Mouse (Mus musculus) embryonic facial prominence, embryonic 14.5 days (tissue): ENCODE results near the gene Slc9b1. TPM values are rescaled to one million over a fixed set of nuclear protein-coding genes. Genes with fewer than 3 reads are reported as not detected.

Source experiments
- ATAC-seq: fragments of 200-750 bp; cut with Nextera tagmentation; 2 replicates; pipeline ENCODE4 v1.8.0; 2017; ENCODE audit warnings: low read depth, moderate number of reproducible peaks, moderate TSS enrichment
- DNase-seq: peaks from one replicate; pipeline ENCODE4 v3.0.0-alpha.2; 2015; ENCODE audit warnings: low spot score
- H3K27ac ChIP-seq: fragments of 300-500 bp; sonication (generic); replicated peaks from 2 replicates; pipeline ENCODE4 v1.5.1; 2014; ENCODE audit warnings: low read depth, mild to moderate bottlenecking, low read length, moderate library complexity
- H3K27me3 ChIP-seq: fragments of 300-500 bp; sonication (generic); replicated peaks from 2 replicates; pipeline ENCODE4 v1.6.1; 2014; ENCODE audit warnings: low read length; ENCODE audit not compliant: control insufficient read depth, insufficient read depth
- H3K36me3 ChIP-seq: fragments of 300-500 bp; sonication (generic); 2 replicates; pipeline ENCODE4 v1.6.1; 2014; ENCODE audit warnings: low read length, mixed read lengths; ENCODE audit not compliant: control insufficient read depth, insufficient read depth
- H3K4me1 ChIP-seq: fragments of 300-500 bp; sonication (generic); 2 replicates; pipeline ENCODE4 v1.6.1; 2014; ENCODE audit warnings: antibody characterized with exemption, low read length; ENCODE audit not compliant: control insufficient read depth, insufficient read depth
- H3K4me2 ChIP-seq: fragments of 300-500 bp; sonication (generic); 2 replicates; pipeline ENCODE4 v1.6.1; 2014; ENCODE audit warnings: low read depth, mild to moderate bottlenecking, low read length, moderate library complexity, mixed read lengths
- H3K4me3 ChIP-seq: fragments of 300-500 bp; sonication (generic); 2 replicates; pipeline ENCODE4 v1.5.1; 2014; ENCODE audit warnings: low read depth, mild to moderate bottlenecking, low read length
- H3K9ac ChIP-seq: fragments of 300-500 bp; sonication (generic); 2 replicates; pipeline ENCODE4 v1.6.1; 2014; ENCODE audit warnings: low read depth, mild to moderate bottlenecking, low read length, moderate library complexity, mixed read lengths
- H3K9me3 ChIP-seq: fragments of 300-500 bp; sonication (generic); 2 replicates; pipeline ENCODE4 v1.6.1; 2016; ENCODE audit warnings: low read length; ENCODE audit not compliant: control insufficient read depth
- WGBS: fragments of 180-500 bp; shearing (Covaris S2); extraction: QIAGEN DNeasy Blood & Tissue Kit; methylation state at CpG from one replicate; pipeline ENCODE4 v1.1.7; 2014; 5-methylcytosine and 5-hydroxymethylcytosine counted together
- polyA plus RNA-seq: library from polyadenylated mRNA; unstranded; fragments of >200 nt; fragmentation: Nextera tagmentation; extraction: Ambion mirVana; gene quantifications from 2 replicates; pipeline ENCODE4 v1.2.1, GENCODE M21; 2014

The Slc9b1 gene
- polyA plus RNA-seq, 1 experiment from 2014 or later: 0.22 TPM

DNA sequence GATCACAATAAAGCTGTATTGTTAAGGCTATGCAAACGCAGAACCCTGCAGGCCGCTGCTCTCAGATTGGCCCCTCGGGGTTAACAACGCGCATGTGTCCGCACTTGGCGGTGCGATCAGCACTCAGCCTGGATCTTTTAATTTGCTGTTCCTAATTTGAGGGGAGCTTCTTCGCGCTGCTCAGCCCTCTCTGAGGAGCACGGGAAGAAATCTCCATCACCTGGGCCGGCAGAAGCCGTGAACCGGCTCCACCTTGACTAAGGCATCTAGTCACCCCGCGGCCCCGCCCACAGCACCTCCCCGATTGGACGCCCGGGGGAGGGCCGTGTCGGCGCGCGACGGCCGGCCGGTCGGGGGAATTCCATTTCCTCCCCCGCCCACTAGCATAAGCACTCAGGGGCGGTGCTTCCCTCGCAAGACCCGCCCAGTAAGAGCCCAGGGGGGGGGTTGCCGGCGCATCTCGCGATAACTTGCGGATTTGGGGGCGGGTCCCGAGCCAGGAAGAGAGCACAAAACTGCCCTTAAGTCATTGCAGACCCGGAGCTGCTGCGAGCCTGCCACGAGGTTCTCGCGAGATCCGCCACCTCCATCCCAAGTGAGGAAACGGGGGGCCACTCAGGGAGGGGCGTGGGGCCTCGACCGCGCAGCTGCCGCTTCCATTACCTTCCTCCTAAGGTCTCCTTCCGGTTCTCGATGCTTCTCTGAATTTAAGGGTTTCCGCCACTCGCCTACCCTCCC lies 90.1 kb downstream of the Slc9b1 start, which contains the start of gene Ube2d3:
TSS of gene Ube2d3 (plus strand) at position 392 of the 738 bp plus-strand sequence.
- Histone ChIP-seq H3K4me2 (peak within 1 kb of the TSS; percentile 96), H3K4me1 (peaks cover 15% of the 10 kb centered on the region; the same call in 1 of the 2 replicates), H3K27ac (peak within 1 kb of the TSS; percentile 100), H3K36me3 (peaks cover 22% of the 10 kb centered on the region), H3K4me3 (peak within 1 kb of the TSS; percentile 73), H3K9me3 (no peaks in the 10 kb centered on the region), H3K27me3 (no peaks in the 10 kb centered on the region), H3K9ac (peak within 1 kb of the TSS; percentile 99)
- peak; percentile 95 for ATAC-seq
- WGBS: 1% methylated on average over 31 of the region's 56 CpGs
- DNase-seq: peak; percentile 100

DNA sequence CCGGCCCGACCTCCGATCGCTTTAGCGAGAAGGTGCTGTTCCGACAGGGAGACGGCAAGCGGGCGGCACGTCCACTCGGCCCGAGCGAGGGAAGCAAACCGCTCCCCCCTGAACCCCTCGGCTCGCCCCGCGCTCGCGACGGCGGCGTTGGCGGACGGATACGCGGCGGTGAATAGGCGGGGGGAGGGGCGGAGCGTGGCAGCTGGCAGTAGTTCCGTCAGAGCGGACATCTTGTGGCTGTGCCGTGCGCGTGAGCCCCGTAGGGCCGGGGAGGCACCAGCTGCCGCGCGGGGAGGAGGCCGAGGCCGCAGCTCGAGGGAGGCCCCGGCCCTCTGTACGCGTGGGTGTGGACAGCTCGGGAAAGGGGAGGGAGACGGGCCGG lies 90.7 kb downstream of the Slc9b1 start:
- Histone ChIP-seq H3K36me3 (peaks cover 28% of the 10 kb centered on the region), H3K9me3 (no peaks in the 10 kb centered on the region), H3K9ac (peak overlapping the region; percentile 99), H3K27me3 (no peaks in the 10 kb centered on the region), H3K27ac (peak overlapping the region; percentile 100), H3K4me2 (peak overlapping the region; percentile 96; the same call in 1 of the 2 replicates), H3K4me3 (peak overlapping the region; percentile 73), H3K4me1 (peaks cover 18% of the 10 kb centered on the region)
- ATAC-seq: peak; percentile 80
- peak; percentile 94 for DNase-seq
- 0% methylated on average over 14 of the region's 50 CpGs for WGBS

DNA sequence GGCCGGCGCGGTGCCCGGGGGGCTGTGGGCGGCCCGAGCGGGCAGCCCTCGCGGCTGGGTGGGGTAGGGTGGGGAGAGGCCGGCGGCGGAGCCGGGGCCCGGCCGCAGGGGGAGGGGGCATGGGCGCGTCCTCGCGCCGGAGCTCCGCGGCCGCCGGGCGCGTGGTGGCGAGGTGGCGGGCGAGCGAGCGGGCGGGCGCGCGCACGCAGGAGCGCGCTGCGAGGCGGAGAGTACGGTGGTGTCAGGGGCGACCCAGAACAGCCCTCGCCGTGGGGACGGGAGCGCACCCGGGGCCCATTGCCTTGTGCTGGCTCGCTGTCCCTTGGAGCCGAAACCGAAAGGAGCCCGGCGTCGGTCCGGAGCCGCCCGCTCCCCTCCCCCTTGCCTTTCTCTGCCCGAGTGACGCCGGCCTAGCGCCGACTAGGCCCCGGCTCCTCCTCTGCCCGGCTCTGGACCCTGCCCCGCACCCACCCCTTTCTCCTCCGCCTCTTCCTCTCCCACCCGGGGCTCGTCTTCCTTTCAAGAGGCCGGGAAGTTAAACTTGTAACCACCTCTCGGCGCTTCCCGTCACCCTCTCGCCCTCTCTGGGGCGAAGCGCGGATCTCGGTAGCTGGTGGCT lies 91.2 kb downstream of the Slc9b1 start:
- peaks cover 28% of the 10 kb centered on the region for H3K36me3 ChIP-seq
- no peaks in the 10 kb centered on the region for H3K9me3 ChIP-seq
- peak; percentile 90 for DNase-seq
- peak overlapping the region; percentile 99 for H3K9ac ChIP-seq
- peak overlapping the region; percentile 100 for H3K27ac ChIP-seq
- peak overlapping the region; percentile 96 for H3K4me2 ChIP-seq
- H3K4me1 ChIP-seq: peaks cover 19% of the 10 kb centered on the region
- no peaks in the 10 kb centered on the region for H3K27me3 ChIP-seq
- WGBS: under 1% methylated on average over 26 of the region's 76 CpGs
- H3K4me3 ChIP-seq: peak overlapping the region; percentile 73
- ATAC-seq: peak; percentile 63

DNA sequence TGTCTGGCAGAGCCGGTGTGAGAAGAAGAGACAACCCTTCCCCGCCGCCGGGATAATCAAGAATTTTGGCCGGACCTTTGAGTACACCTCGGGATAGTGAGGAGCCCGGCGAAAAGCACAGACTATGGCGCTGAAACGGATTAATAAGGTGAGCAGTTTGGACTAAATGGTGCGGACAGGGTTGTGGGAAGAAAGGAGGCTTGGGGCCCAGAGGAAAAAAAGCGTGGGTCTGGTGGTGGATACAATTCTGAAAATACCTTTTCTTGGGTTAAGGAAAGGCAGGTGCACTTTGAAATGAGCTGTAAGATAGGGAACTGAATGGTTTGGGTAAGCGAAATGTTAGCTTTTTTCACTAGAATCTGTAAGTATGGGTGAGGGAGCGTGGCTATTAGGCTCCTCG lies 91.8 kb downstream of the Slc9b1 start:
- peak overlapping the region; percentile 96 for H3K4me2 ChIP-seq
- DNase-seq (no peak), ATAC-seq (no peak)
- WGBS: 2% methylated on average over 15 of the region's 15 CpGs
- no peaks in the 10 kb centered on the region for H3K27me3 ChIP-seq
- H3K36me3 ChIP-seq: peaks cover 27% of the 10 kb centered on the region
- peak overlapping the region; percentile 73 for H3K4me3 ChIP-seq
- H3K9ac ChIP-seq: peak overlapping the region; percentile 99
- H3K9me3 ChIP-seq: no peaks in the 10 kb centered on the region
- H3K4me1 ChIP-seq: peaks cover 19% of the 10 kb centered on the region
- H3K27ac ChIP-seq: peak overlapping the region; percentile 100

DNA sequence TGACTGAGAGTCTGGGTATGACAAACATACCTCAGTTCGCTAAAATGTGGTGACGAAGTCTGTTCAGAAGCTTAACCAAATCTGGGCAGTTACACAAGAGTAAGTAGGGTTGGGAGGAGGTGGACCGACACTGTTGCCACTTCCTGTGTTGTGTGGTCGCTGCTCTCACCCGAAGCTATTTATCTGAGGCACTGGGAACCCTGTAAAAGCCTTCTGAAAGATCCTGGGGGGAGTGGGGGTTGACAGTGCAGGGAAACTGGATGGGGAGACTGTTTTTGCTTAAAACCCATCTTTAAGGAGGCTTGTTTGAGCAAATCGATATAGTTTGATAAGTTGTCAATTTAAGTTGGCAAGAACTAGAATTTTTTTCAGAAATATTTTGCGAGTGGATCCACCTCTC lies 92.4 kb downstream of the Slc9b1 start:
- peak; percentile 49 for DNase-seq

DNA sequence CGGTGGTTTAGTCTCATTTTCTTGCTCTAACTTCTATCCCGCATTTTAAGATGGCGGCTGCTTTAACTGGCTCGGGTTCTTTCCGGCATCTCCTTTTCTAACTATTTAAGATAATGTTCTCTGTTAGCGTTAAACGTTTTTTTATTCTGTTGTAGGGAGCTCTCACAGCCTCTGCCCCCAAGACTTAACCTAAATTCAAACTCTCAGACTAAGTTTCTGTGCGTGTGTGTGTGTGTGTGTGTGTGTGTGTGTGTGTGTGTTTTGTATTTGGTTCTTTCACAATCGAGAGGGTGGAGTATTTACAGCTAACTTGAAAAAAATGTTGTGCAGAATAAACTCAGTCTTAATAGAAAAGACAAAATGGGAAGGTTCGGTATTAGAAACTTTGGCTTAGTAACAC lies 92.8 kb downstream of the Slc9b1 start:
- peaks cover 19% of the 10 kb centered on the region for H3K4me1 ChIP-seq
- peak overlapping the region; percentile 96 for H3K4me2 ChIP-seq
- H3K9me3 ChIP-seq: no peaks in the 10 kb centered on the region
- no peaks in the 10 kb centered on the region for H3K27me3 ChIP-seq
- peak overlapping the region; percentile 73 for H3K4me3 ChIP-seq
- DNase-seq (no peak), ATAC-seq (no peak)
- peaks cover 31% of the 10 kb centered on the region for H3K36me3 ChIP-seq
- 36% methylated on average over 10 of the region's 10 CpGs for WGBS
- peak overlapping the region; percentile 100; the same call in 1 of the 2 replicates for H3K27ac ChIP-seq
- peak overlapping the region; percentile 99 for H3K9ac ChIP-seq

More for the DNA sequence above, 92.4 kb downstream of the Slc9b1 start:
- Histone ChIP-seq H3K27me3 (no peaks in the 10 kb centered on the region), H3K9ac (peak overlapping the region; percentile 99), H3K4me1 (peaks cover 19% of the 10 kb centered on the region), H3K36me3 (peaks cover 31% of the 10 kb centered on the region), H3K9me3 (no peaks in the 10 kb centered on the region), H3K4me3 (peak overlapping the region; percentile 73), H3K27ac (peak overlapping the region; percentile 100; the same call in 1 of the 2 replicates), H3K4me2 (peak overlapping the region; percentile 96)
- WGBS: 13% methylated on average over 7 of the region's 7 CpGs
- ATAC-seq: no peak

DNA sequence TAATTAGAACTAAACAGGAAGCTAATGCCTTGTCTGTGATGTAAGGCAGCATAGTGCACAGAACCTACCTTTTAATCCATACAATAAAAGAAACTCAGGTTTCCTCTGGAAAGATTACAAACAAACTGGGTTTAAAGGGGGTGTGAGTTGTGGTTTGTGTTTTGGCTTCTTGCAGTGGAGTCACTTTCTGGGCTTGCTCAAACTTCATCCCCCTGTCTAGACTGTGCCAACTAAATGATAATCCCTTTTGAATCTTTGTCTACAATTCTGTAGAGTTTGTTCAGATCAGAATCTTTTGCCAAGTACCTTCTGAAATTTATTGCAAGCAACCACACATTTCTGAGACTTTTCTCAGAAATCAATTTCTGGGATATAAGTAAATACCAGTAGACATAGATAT lies 97.1 kb downstream of the Slc9b1 start:
- Histone ChIP-seq H3K9ac (no peak overlapping the region), H3K4me1 (peaks cover 12% of the 10 kb centered on the region), H3K9me3 (no peaks in the 10 kb centered on the region), H3K27me3 (no peaks in the 10 kb centered on the region), H3K4me2 (no peak overlapping the region), H3K27ac (no peak overlapping the region), H3K4me3 (no peak overlapping the region), H3K36me3 (peaks cover 53% of the 10 kb centered on the region)
- ATAC-seq: peak; percentile 57; the same call in 1 of the 2 replicates
- peak; percentile 26 for DNase-seq
